Mouse (Mus musculus): ENCODE results near the gene Tas2r135. TPM values are rescaled to one million over a fixed set of nuclear protein-coding genes. Genes with fewer than 3 reads are reported as not detected.
A peak's percentile ranks its signal among the peaks of the same experiment; 100 is the strongest.

The Tas2r135 gene
- total and polyA plus RNA-seq, 3 experiments = 0.27 TPM; not detected in 2

DNA sequence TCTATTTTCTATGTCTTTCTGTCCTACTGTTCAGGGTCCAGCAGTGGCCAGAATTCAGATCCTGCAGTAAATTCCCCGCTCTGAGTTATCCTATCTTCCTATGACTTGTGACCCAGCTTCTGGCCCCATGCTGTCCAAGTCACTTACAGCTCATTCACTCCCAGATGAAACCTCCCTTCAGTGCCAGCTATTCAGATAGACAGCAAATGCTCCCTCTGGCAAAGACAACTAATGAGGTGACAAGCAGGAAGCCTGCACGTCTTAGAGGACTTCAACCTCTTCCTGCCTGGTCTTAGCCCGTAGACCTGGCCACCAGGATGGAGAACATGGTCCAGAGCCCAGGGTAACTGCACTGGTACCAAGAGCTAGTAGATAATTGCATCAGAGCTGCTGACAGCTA lies 42.3 kb upstream of the Tas2r135 start:
- WGBS = 14% methylated on average over 3 of the region's 3 CpGs
- no peak for TF ChIP-seq EP300 (IDR thresholded peaks at IDR 0.05; ENCODE audit: insufficient read depth, low read depth, low read length)
- TF ChIP-seq CTCF (IDR thresholded peaks at IDR 0.05) = no peak
- TF ChIP-seq POLR2A (IDR thresholded peaks at IDR 0.05; ENCODE audit: insufficient read depth, low read depth, low read length) = no peak
- H3K27ac ChIP-seq = no peak overlapping the region
- H3K9ac ChIP-seq (ENCODE audit: low read depth, low read length) = no peak overlapping the region
- peaks cover 27% of the 10 kb centered on the region for H3K4me1 ChIP-seq (ENCODE audit: control insufficient read depth, insufficient read depth, low read length)
- no peak overlapping the region for H3K4me3 ChIP-seq
- peaks cover 15% of the 10 kb centered on the region for H3K36me3 ChIP-seq (ENCODE audit: control insufficient read depth, insufficient read depth, low read length)
- peak in 1 of 2 experiments; percentile 22 for DNase-seq
- H3K27me3 ChIP-seq (ENCODE audit: control insufficient read depth, insufficient read depth, low read length) = no peaks in the 10 kb centered on the region
- intact Hi-C loops (cut with DNase I) = no loop called here
- no peaks in the 10 kb centered on the region for H3K79me2 ChIP-seq (replicated peaks; ENCODE audit: control insufficient read depth, insufficient read depth, low read length)

- Histone ChIP-seq H3K27ac (no peak overlapping the region), H3K79me2 (replicated peaks; ENCODE audit: control insufficient read depth, insufficient read depth, low read length) (no peaks in the 10 kb centered on the region), H3K27me3 (ENCODE audit: control insufficient read depth, insufficient read depth, low read length) (no peaks in the 10 kb centered on the region), H3K4me3 (no peak overlapping the region), H3K9ac (ENCODE audit: low read depth, low read length) (no peak overlapping the region), H3K4me1 (ENCODE audit: control insufficient read depth, insufficient read depth, low read length) (peaks cover 22% of the 10 kb centered on the region), H3K36me3 (ENCODE audit: control insufficient read depth, insufficient read depth, low read length) (peaks cover 13% of the 10 kb centered on the region)
- 89% methylated on average over 4 of the region's 4 CpGs for WGBS
- intact Hi-C loops (cut with DNase I) = no loop called here
- TF ChIP-seq EP300 (IDR thresholded peaks at IDR 0.05; ENCODE audit: insufficient read depth, low read depth, low read length) = no peak
- no peak for TF ChIP-seq POLR2A (IDR thresholded peaks at IDR 0.05; ENCODE audit: insufficient read depth, low read depth, low read length)
- no peak for TF ChIP-seq CTCF (IDR thresholded peaks at IDR 0.05)
- no peak for DNase-seq
Measured at GRCm38 (mm10) chr6:42364066-42364465, 41.2 kb upstream of the Tas2r135 start.

GRCm38 (mm10) chr6:42364607-42365006 lies 40.6 kb upstream of the Tas2r135 start:
- Histone ChIP-seq H3K36me3 (ENCODE audit: control insufficient read depth, insufficient read depth, low read length) (peaks cover 10% of the 10 kb centered on the region), H3K4me3 (no peak overlapping the region), H3K4me1 (ENCODE audit: control insufficient read depth, insufficient read depth, low read length) (peaks cover 19% of the 10 kb centered on the region), H3K79me2 (replicated peaks; ENCODE audit: control insufficient read depth, insufficient read depth, low read length) (no peaks in the 10 kb centered on the region), H3K27ac (no peak overlapping the region), H3K9ac (ENCODE audit: low read depth, low read length) (no peak overlapping the region), H3K27me3 (ENCODE audit: control insufficient read depth, insufficient read depth, low read length) (no peaks in the 10 kb centered on the region)
- DNase-seq = no peak
- TF ChIP-seq EP300 (IDR thresholded peaks at IDR 0.05; ENCODE audit: insufficient read depth, low read depth, low read length) = no peak
- TF ChIP-seq POLR2A (IDR thresholded peaks at IDR 0.05; ENCODE audit: insufficient read depth, low read depth, low read length) = no peak
- no peak for TF ChIP-seq CTCF (IDR thresholded peaks at IDR 0.05)
- 93% methylated on average over 15 of the region's 15 CpGs for WGBS
- intact Hi-C loops (cut with DNase I) = no loop called here

- Histone ChIP-seq H3K9ac (ENCODE audit: low read depth, low read length) (no peak overlapping the region), H3K4me1 (ENCODE audit: control insufficient read depth, insufficient read depth, low read length) (peaks cover 17% of the 10 kb centered on the region), H3K79me2 (replicated peaks; ENCODE audit: control insufficient read depth, insufficient read depth, low read length) (no peaks in the 10 kb centered on the region), H3K4me3 (no peak overlapping the region), H3K27ac (no peak overlapping the region), H3K27me3 (ENCODE audit: control insufficient read depth, insufficient read depth, low read length) (no peaks in the 10 kb centered on the region), H3K36me3 (ENCODE audit: control insufficient read depth, insufficient read depth, low read length) (peaks cover 5% of the 10 kb centered on the region)
- no peak for DNase-seq
- TF ChIP-seq EP300 (IDR thresholded peaks at IDR 0.05; ENCODE audit: insufficient read depth, low read depth, low read length) (no peak), POLR2A (IDR thresholded peaks at IDR 0.05; ENCODE audit: insufficient read depth, low read depth, low read length) (no peak), CTCF (IDR thresholded peaks at IDR 0.05) (no peak)
- intact Hi-C loops (cut with DNase I) = no loop called here
- WGBS = 89% methylated on average over 6 of the region's 6 CpGs
Measured at GRCm38 (mm10) chr6:42365215-42365614, 40.0 kb upstream of the Tas2r135 start.

- H3K36me3 ChIP-seq (ENCODE audit: control insufficient read depth, insufficient read depth, low read length) = peaks cover 6% of the 10 kb centered on the region
- DNase-seq = peak in 1 of 2 experiments; percentile 49
- H3K9ac ChIP-seq (ENCODE audit: low read depth, low read length) = no peak overlapping the region
- no peaks in the 10 kb centered on the region for H3K79me2 ChIP-seq (replicated peaks; ENCODE audit: control insufficient read depth, insufficient read depth, low read length)
- no peak overlapping the region; the same call in 1 of the 2 replicates for H3K27ac ChIP-seq
- WGBS = 30% methylated on average over 3 of the region's 3 CpGs
- peaks cover 12% of the 10 kb centered on the region for H3K4me1 ChIP-seq (ENCODE audit: control insufficient read depth, insufficient read depth, low read length)
- no peak overlapping the region for H3K4me3 ChIP-seq
- H3K27me3 ChIP-seq (ENCODE audit: control insufficient read depth, insufficient read depth, low read length) = no peaks in the 10 kb centered on the region
- TF ChIP-seq POLR2A (IDR thresholded peaks at IDR 0.05; ENCODE audit: insufficient read depth, low read depth, low read length) (no peak), CTCF (IDR thresholded peaks at IDR 0.05) (no peak), EP300 (IDR thresholded peaks at IDR 0.05; ENCODE audit: insufficient read depth, low read depth, low read length) (no peak)
- intact Hi-C loops (cut with DNase I) = no loop called here
Measured at GRCm38 (mm10) chr6:42369870-42370269, 35.4 kb upstream of the Tas2r135 start.

DNA sequence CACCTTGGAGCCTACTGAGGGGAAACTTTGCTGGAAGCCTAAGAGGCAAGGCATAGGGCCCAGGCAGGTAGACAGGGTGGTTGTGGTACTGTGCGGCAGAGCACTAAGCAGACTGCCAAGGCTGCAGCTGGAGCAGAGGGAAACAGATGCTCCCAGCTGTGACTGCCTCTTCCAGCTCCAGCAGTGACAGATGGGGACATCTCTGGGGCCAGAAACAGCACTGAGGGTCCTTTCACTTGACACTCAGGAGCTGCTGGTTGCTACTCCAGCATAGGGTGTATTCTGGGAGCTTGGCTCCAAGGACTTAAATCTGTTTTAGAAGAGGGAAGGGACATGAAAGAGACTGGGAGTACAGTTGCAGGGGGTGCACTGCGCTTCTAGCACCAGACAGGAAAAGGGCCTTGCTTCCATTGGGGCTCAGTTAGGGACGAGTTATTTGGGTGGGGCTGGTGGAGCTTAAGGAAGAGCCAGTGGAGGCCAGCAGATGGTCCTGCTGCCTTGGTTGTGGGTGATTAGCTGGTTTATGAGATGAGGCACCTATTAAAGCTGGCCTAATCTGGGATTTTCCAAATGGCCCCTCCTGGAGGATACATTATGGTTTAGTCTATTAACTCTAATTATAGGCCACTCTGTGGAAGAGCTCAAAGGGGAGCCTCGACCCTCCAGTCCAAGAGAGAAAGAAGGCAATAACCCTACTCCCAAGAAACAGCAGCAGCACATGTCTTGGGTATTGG lies 34.4 kb upstream of the Tas2r135 start:
- intact Hi-C loops (cut with DNase I) = no loop called here
- peak; percentile 55 to 59 for DNase-seq
- 62% methylated on average over 4 of the region's 4 CpGs for WGBS
- H3K27me3 ChIP-seq (ENCODE audit: control insufficient read depth, insufficient read depth, low read length) = no peaks in the 10 kb centered on the region
- no peak overlapping the region for H3K9ac ChIP-seq (ENCODE audit: low read depth, low read length)
- TF ChIP-seq EP300 (IDR thresholded peaks at IDR 0.05; ENCODE audit: insufficient read depth, low read depth, low read length) = peak; percentile 68; the same call in 1 of the 2 replicates
- no peak for TF ChIP-seq POLR2A (IDR thresholded peaks at IDR 0.05; ENCODE audit: insufficient read depth, low read depth, low read length)
- TF ChIP-seq CTCF (IDR thresholded peaks at IDR 0.05) = no peak
- peak overlapping the region; percentile 26; the same call in 1 of the 2 replicates for H3K27ac ChIP-seq
- H3K4me1 ChIP-seq (ENCODE audit: control insufficient read depth, insufficient read depth, low read length) = peaks cover 16% of the 10 kb centered on the region
- H3K36me3 ChIP-seq (ENCODE audit: control insufficient read depth, insufficient read depth, low read length) = peaks cover 6% of the 10 kb centered on the region
- no peak overlapping the region for H3K4me3 ChIP-seq
- H3K79me2 ChIP-seq (replicated peaks; ENCODE audit: control insufficient read depth, insufficient read depth, low read length) = no peaks in the 10 kb centered on the region
